Mouse (Mus musculus) gastrocnemius, postnatal 14 days (tissue): ENCODE data around the gene Fanci. TPM values are rescaled to one million over a fixed set of nuclear protein-coding genes. Genes with fewer than 3 reads are reported as not detected.

ENCODE experiments used
- DNase-seq: peaks from one replicate; pipeline ENCODE4 v3.0.0; 2021; ENCODE audit warnings: mixed read lengths
- intact Hi-C: fragments of 180-260 bp; cut with DNase I; formaldehyde crosslinking; loops from one replicate; pipeline ENCODE4 v1.15.1; 2025; ENCODE audit warnings: low total_unique reads
- long read RNA-seq, 2 experiments: library from polyadenylated mRNA; stranded (forward); transcript quantifications; one replicate each; pipeline ENCODE4 v2.0.0; 2021
- total RNA-seq, 2 experiments: library from RNA; stranded (reverse); gene quantifications; 2 replicates each; pipeline ENCODE4 v1.2.3; 2021

Fanci gene
- total RNA-seq: under 1 TPM; 0.66 to 0.86 TPM
- long read RNA-seq, experiment 1: 0 reads
- long read RNA-seq, experiment 2, partial matches to known transcripts: 0 of 1 reads
- long read RNA-seq, experiment 2, other reads (novel, unspliced or antisense): 1 of 1 reads

DNA sequence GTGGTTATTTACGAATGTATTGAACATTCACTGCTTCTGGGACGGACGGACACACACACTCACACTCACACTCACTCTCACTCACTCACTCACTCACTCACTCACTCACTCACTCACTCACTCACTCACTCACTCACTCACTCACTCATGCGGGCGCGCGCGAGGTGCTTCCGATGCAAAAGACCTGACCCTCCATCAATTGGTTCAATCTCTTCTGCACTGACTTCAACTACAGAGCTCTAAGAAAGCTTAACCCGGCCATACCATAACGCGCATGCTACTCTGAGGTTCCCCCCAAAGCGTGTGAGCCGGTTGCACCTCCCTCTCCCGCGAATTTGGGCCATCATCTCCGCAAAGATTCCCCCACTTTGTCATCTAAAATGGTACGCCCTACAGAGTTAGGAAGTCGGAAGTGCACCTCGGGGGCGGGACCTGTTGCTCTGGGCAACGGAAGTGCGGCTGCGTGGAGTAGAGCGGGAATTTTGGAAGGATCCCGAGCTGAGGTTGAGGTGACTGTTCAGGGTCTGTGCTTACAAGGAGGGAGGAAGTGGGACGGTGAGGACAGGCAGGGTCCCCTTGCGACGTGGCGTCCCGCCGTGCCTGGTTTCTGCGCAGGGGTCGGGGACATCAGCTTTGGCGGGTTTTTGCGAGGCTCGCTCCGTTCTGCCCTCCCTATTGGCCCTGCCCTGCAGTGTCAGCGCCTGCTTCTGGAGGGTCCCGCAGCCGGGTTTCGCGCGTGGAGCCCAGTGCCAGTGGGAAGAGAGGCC is at the start of gene Fanci:
TSS of gene Fanci (plus strand) at position 47 of the 767 bp plus-strand sequence.
- intact Hi-C loops: no loop called here
- peak; percentile 94 for DNase-seq

DNA sequence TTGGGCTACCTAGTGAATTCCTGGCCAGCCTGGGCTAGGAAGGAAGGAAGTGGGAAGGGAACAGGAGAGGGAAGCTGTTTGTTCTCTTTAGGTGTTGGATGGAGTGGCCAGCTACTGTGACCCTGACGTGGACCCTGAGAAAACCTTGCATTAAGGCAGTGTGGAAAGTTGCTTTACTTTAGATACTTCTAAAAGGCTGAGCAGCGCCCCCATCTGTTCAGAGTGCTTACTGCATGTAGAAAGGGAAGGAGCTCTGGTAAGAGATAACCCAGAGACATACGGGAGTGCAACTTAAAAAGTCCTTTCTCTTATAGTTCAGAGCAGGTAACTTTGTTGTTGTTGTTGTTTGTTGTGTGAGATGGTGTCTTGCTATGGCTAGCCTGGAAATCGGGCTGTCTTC is 45.8 kb upstream of the Fanci start:
- peak; percentile 40 for DNase-seq
- intact Hi-C loops: loop anchor here (5.0 kb wide), 2 partner anchors 99 to 204 kb away; no protein-coding TSS in a partner anchor

DNA sequence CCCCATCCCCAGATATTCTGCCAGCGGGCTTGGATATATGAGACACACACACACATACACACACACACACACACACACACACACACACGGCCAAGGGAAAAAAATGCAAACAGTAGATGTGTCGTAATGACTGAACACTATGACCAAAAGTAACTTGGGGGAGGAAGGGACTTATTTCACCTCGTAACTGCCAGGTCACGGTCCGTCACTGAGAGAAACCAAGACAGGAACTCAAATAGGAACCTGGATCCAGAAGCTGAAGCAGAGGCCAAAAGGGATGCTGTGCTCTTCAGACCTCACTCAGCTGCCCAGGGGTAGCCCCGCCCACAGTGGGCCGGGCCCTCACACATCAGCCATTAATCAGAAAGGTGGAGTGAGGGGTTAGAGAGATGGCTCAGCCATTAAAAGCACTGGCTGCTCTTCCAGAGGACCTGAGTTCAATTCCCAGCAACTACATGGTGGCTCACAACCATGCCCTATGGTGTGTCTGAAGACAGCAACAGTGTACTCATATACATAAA is 45.1 kb upstream of the Fanci start:
- intact Hi-C loops: loop anchor here (5.0 kb wide), 2 partner anchors 99 to 204 kb away; no protein-coding TSS in a partner anchor
- DNase-seq: no peak

DNA sequence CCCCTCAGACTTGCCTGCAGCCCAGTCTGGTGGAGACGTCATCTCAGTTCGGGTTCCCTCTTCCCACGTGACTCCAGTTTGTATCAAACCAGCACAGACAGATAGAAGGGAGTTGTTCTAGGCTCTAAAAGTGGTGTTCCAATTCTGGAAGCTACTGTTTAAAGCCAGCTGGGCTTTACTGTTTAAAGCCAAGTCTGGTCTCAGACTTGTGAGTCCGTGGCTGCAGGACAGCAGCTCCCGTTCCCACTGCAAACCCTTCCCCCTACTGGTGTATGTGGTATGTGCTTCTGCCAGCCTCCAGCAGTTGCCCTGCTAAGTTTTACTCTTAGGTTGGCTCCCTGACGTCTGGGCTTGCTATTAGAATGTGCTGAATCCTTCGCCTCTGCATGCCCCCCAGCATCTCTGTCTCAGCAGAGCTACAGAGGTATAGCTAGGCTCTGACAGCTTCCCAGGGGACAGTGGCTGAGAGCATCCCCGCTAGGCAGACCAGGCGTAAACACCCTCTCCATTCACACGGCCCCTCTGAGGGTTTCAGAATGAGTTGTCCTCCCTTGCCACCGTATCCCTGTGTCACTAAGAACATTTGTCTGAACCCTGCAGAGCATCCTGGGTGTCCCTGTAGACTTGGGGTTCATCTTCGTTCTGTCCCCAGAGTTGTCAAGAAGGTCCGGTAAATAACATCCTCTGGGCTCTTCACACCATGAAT is 44.5 kb upstream of the Fanci start:
- DNase-seq: no peak
- intact Hi-C loops: loop anchor here (5.0 kb wide), 2 partner anchors 100 to 205 kb away; no protein-coding TSS in a partner anchor

DNA sequence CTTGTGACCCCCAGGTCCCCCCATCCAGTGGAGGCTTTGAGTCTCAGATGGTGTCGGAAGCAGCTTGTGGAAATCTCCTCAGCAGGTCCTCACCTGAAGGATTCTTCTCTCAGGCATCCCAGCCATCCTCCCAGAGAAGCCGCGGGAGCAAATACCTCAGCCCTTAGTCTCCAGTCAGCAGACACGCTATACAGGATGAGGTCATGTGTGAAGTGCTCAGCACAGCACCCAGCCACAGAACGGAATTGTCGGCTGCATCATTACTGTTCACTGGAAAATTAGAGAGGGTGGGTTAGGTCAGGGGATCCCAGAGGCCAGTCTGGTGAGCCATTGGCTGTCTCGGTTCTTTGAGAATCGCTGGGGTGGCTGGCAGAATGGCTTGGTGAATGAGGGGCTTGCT is 42.9 kb upstream of the Fanci start:
- intact Hi-C loops: loop anchor here (5.0 kb wide), 2 partner anchors 102 to 207 kb away; no protein-coding TSS in a partner anchor
- no peak for DNase-seq

DNA sequence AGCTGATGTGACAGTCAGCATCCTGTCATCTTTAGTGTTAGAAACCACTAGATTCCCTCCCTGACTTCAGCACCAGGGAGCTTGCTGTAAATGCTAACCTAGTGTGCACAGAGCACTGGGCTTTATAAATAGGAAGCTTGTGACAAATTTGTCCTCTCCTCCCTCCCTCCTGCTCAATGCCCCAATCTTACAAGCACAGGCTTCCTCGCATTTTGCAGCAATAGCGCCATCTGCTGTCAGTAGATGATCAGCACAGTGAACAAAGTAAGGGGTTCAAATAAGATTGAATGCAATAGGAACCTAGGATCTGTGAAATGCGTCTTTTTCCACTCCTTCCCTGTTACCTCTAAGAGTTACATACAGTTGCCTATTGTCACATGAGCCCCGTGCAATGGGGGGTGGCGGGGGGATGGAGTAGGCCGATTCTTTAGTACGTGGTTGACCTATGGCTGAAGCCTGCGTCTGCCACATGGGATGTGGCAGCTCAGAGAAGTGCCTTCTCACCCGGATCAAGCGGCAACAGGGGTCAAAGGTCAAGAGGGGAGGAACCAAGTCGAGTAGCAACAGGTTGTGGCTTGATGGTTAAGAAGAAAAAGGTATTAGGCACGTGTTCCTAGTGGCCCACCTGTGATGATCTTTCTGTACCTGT is 41.9 kb upstream of the Fanci start:
- intact Hi-C loops: loop anchor here (5.0 kb wide), 2 partner anchors 103 to 208 kb away; no protein-coding TSS in a partner anchor
- peak; percentile 67 for DNase-seq

DNA sequence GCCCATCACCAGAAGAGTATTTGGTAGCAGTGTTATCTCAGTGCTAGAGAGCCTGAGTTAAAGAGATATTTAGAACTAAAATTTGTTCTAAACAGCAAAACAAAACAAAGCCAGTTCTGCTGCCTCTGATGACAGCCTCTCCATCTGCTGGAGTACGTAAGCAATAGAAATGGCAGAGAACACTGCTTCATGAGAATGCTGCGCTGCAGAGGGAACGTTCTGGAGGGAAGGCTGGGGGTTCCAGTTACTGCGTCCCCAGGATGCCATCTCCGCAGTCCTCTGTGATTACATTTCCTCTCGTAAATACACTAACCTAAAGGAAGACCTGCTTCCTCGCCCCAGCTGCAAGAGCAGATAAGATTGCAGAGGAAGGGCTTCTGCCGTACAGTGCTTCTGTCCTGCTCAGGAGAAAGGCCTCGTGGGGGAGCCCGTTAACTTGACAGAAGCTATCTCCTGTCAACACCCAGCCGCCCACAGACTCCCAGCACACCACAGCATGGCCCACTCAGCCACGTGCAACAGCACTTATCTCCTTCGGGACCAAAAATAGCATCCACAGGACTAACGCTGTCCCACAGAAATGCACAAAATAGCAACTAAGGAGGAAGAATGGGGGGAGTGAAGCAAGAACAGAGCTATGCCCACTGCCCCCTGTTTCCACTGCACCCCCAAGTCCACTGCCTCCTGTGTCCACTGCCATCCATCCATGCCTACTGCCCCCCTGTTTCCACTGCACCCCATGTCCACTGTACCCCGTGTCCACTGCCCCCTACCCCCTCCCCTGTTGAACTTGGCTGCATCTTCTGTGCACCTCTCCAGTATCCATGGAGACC is 33.2 kb upstream of the Fanci start:
- intact Hi-C loops: no loop called here
- DNase-seq: no peak

DNA sequence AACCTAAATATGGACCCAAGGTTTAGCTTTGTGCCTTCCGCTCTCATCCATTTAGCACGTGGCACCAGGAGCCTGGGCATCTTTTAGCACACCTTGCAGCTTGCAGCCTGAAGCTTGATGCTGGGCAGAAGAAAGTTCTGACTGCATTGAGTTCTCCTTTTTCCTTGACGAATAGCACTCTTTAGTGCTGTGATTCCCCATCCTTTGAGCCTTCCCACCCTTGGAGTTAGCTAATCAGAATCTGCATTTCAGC is 32.6 kb upstream of the Fanci start:
- intact Hi-C loops: no loop called here
- no peak for DNase-seq

DNA sequence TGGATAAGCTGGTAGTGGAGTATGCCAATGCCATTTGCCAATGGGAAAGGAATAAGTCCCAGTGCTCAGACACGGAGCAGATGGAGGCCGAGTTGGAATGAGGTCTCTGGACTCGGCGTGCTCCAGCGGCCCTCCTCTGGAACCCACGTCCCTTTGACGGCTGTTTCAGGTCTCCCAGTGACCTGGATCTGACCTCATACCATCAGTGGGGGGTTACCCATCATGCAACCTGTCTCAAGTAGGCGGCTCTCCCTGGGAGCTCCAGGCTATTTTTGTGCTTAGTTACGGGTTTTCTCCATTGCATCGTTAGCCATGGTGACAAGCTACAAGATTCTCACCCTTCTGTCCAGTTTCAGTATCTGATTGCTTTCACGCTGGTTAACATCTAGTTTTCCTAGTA is 31.7 kb upstream of the Fanci start:
- DNase-seq: no peak
- intact Hi-C loops: no loop called here

DNA sequence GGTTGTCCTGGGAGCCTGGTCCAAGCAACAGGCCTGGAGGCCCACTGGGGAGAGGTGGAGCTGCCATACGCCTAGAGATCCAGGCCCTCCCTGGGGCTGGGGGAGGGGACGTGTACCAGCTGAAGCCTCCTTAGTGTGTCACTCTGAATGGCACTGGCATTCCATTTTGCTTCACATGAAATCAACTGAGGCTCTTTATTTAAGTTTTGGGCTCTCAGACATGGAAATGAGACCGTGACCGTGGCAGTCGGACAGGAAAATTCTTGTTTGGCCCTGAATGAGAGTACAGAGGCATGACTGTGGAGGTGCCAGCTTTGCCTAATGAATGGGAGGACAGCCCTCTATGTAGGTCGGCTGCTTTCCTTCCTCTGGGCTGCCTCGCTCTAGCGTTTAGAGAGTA is 29.5 kb upstream of the Fanci start:
- no peak for DNase-seq

DNA sequence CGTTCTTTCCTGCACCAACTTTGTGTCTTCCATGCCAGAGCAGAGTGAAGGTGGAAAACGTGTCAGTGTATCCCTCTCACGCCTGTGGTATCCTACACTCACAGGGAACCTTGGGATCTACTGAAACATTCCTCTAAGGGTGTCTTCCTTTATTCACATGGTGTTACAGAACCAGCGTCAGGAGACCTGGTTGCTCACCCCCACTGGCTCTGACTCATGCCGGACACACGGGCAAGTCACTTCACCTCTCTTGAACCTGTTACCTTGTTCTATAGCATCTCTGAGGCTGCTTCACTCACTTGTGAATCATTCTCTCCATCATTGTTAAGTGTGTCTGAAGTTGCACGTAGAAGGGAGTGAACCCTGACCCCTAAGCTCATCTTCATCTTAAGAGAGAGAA is 28.9 kb upstream of the Fanci start:
- DNase-seq: no peak
- intact Hi-C loops: no loop called here

More for the DNA sequence above, 29.5 kb upstream of the Fanci start:
- intact Hi-C loops: no loop called here

DNA sequence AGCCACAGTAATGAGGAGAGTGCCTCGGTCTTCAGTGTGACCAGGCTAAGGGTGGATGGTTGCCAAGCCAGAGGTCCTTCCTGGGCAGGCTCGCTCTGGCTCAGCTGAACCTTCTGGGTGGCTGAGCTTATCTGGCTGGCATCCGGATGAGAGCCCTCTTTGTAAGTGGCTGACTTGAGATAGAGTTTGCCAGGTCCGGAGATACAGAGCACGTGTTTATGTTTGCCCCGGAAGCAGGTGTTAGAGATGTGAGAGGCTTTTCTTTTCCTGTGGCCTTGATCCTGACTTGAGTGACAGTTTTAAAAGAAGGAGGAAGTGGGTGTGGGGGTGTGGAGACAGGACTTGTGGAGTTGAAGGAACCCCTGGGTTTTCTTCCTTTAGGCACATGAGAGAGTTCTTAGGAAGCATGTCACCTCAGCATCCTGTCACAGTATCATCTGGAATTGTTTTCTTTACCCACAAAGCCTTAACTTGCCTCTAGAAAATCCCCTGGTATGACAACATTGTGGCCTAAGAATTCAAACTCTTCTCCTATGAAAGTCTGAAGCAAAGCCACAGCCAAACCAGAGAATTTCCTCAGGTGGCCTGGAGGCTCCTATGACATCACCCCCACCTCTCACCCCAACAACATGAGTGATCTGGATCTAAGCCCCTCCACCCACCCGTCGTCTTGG is 28.2 kb upstream of the Fanci start:
- intact Hi-C loops: no loop called here
- peak; percentile 40 for DNase-seq

DNA sequence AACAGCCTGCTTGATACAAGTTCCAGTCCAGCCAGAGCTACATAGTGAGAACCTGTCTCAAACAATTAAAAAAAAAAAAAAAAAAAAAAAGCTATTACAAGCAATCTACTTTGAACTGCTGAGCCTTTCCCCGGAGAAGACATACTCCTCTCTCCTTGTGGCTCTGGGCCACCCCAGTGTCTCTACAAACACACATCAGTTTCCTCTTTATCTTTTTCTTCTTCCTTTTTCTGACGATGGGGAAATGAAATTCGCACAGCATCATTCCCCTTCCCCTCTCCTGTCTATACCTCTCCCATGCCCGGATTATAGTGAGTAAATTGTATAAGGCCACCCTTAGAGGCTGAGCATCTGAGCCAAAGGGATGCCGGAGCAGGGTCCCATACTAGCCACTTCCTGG is 23.1 kb upstream of the Fanci start:
- intact Hi-C loops: no loop called here
- no peak for DNase-seq

DNA sequence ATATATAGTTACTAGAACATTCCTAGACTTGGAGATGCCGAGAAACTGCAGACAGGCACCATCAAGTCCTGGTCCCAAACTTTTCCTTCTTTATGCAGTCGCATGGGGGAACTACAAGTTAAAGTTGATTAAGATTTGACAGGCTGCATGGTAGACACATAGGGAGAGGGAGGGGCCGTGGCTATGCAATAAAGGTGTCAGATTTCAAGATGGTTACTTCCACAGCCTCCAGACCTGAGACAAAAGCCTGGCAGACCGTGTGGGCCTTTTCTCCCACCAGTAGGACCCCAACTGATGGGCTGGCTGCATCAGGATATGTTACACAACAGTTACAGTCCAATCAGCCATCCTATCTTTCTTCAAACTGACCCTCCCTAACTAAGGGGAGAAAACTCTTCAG is 22.3 kb upstream of the Fanci start:
- no peak for DNase-seq
- intact Hi-C loops: no loop called here

DNA sequence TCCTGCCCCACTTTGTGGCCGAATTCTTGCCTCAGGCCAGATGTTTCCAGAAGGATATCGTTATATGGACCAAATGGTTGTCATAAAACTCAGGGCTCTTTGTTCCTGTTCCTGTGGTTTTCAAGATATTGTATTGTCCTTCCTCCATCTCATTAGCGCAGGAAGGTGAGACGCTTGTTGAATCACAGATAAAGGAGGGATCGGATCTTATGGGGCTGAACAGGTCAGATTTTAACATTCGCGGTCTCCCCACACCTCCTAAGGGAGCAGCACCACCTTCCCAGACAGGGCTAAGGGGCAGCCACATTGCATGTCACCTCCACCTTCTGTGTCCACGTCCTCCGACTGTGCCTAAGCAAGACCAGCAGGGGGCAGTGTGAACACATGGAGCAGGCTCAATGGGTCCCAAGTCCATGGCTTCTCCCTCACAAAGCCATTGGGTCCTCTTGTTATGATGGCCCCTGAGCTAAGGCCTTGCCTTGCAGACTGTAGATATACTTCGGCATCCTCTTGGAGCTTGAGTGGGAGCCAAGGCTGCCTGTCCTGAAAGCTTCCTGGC is 20.3 kb upstream of the Fanci start:
- intact Hi-C loops: no loop called here
- peak; percentile 68 for DNase-seq

DNA sequence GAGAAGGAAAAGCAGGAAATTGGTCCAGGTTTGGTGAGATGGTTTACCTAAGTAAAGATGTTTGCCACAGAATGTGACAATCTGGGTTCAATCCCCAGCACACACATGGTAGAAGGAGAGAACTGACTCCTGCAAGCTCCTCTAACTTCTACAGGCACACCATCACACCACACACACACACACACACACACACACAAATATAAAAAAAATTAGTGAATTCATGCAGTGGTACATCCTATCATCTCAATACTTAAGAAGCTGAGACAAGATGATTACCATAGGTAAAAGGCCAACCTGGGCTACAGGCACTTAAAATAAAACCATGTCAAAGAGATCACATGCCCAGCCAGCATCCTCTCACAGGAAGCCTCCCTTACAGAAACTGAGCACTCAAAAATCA is 17.7 kb upstream of the Fanci start:
- no peak for DNase-seq
- intact Hi-C loops: no loop called here

DNA sequence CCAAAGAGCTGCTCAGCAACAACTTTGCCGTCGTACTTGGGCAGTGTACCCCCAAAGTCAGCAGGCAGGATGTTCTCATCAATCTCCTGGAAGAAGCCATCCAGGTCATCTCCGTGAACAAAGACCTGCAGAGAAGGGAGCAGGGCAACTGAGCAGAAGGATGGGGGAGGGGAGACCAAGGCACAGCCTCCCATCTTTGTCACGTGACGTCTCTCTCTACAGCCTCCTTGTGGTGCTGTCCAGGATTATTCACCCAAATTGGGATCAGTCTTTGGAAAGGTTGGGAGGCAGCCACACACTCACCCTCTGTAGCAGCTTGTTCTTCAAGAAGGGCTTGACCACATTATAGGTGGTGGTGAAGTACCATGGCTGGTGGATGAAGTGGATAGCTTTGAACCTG is 16.1 kb upstream of the Fanci start:
- intact Hi-C loops: no loop called here

DNA sequence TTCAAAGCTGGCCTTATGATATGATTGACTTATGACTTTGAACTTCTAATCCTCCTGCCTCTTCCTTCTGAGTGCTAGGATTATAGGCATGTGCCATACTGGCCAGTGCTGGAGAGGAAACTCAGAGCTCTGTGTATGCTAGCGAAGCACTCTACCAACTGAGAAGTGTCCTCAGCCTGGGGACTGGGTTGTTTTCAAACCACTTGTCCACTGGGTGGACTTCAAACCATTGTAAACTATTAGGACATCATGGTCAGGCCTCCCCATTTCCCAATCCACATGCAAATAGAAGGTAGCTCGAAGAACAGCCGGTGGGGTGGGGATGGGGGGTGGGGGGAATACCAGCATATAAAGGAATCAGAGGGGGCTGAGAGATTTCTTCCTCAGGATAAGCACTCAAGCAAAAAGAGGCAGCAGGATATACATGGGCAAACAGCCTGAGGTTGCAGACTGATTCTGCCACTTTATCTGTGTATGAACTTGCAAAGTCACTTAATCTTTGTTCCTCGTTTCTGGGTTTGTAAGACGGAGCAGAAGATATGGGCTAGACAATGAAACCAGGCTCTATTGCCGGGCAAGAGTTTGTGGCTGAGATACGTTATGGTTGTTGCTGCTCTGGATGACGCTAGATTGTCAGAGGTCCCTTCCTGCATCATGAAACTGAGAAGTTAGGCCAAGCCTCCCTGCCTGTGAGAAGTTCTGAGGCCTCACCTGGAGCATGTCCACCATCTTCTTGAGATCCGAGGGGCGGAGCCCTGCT is 15.0 kb upstream of the Fanci start:
- no peak for DNase-seq
- intact Hi-C loops: no loop called here

More for the DNA sequence above, 16.1 kb upstream of the Fanci start:
- DNase-seq: no peak
